Mouse (Mus musculus): ENCODE results near the gene Zfp980.
"Not testable (repeated sequence)": the region's sequence is repeated elsewhere in the genome, so short reads cannot be mapped to it uniquely, and the experiment has no call there.

- TF ChIP-seq GATA1 (IDR thresholded peaks at IDR 0.05; ENCODE audit: borderline replicate concordance, low read length); FLI1 (IDR thresholded peaks at IDR 0.05; ENCODE audit: low read length): not testable (repeated sequence)
Observed at GRCm38 (mm10) chr4:145670385-145670784, at the start of gene Zfp980.
